Mouse (Mus musculus) heart, postnatal 0 days (tissue): Measurements from ENCODE around the gene Troap. TPM values are rescaled to one million over a fixed set of nuclear protein-coding genes. Genes with fewer than 3 reads are reported as not detected.

ENCODE experiments used
- ATAC-seq: fragments of 200-750 bp; cut with Nextera tagmentation; 2 replicates; pipeline ENCODE4 v1.8.0; 2017; ENCODE audit warnings: low read depth, moderate number of reproducible peaks, moderate library complexity; ENCODE audit not compliant: insufficient read depth
- DNase-seq: peaks from one replicate; pipeline ENCODE4 v3.0.0-alpha.2; 2016; ENCODE audit warnings: low spot score
- H3K27ac ChIP-seq: fragments of 300-500 bp; sonication (generic); 2 replicates; pipeline ENCODE4 v1.5.1; 2014; ENCODE audit warnings: low read depth, mild to moderate bottlenecking
- H3K27me3 ChIP-seq: fragments of 300-500 bp; sonication (generic); 2 replicates; pipeline ENCODE4 v1.6.1; 2014; ENCODE audit warnings: low read length, mixed read lengths; ENCODE audit not compliant: control insufficient read depth, insufficient read depth
- H3K36me3 ChIP-seq: fragments of 300-500 bp; sonication (generic); replicated peaks from 2 replicates; pipeline ENCODE4 v1.6.1; 2014; ENCODE audit warnings: low read length, mixed read lengths; ENCODE audit not compliant: control insufficient read depth, insufficient read depth
- H3K4me1 ChIP-seq: fragments of 300-500 bp; sonication (generic); 2 replicates; pipeline ENCODE4 v1.6.1; 2014; ENCODE audit warnings: antibody characterized with exemption; ENCODE audit not compliant: control insufficient read depth, insufficient read depth
- H3K4me2 ChIP-seq: fragments of 300-500 bp; sonication (generic); 2 replicates; pipeline ENCODE4 v1.6.1; 2014; ENCODE audit warnings: low read depth, mild to moderate bottlenecking, low read length, moderate library complexity
- H3K4me3 ChIP-seq: fragments of 300-500 bp; sonication (generic); 2 replicates; pipeline ENCODE4 v1.5.1; 2014; ENCODE audit warnings: low read depth, low read length
- H3K9ac ChIP-seq: fragments of 300-500 bp; sonication (generic); replicated peaks from 2 replicates; pipeline ENCODE4 v1.6.1; 2014; ENCODE audit warnings: low read depth, low read length, mixed read lengths
- H3K9me3 ChIP-seq: fragments of 300-500 bp; sonication (generic); replicated peaks from 2 replicates; pipeline ENCODE4 v1.6.1; 2016; ENCODE audit warnings: low read length; ENCODE audit not compliant: control insufficient read depth
- CTCF ChIP-seq: IDR thresholded peaks from 2 replicates; pipeline ENCODE4 v1.5.1; 2016; ENCODE audit warnings: antibody characterized with exemption, control low read depth, low read depth
- EP300 ChIP-seq: IDR thresholded peaks from 2 replicates; pipeline ENCODE4 v1.6.1; 2016; ENCODE audit warnings: antibody characterized with exemption, low read depth
- WGBS: fragments of 180-500 bp; shearing (Covaris S2); extraction: QIAGEN DNeasy Blood & Tissue Kit; methylation state at CpG from one replicate; pipeline ENCODE4 v1.1.7; 2014; 5-methylcytosine and 5-hydroxymethylcytosine counted together
- polyA plus RNA-seq: library from polyadenylated mRNA; unstranded; fragments of >200 nt; fragmentation: Nextera tagmentation; extraction: Ambion mirVana; gene quantifications from 2 replicates; pipeline ENCODE4 v1.2.1, GENCODE M21; 2015
- total RNA-seq: library from RNA; depleted of rRNA; stranded (reverse); fragments of >200 nt; gene quantifications from 2 replicates; pipeline ENCODE4 v1.2.3, GENCODE M21; 2014; ENCODE audit warnings: low replicate concordance; rRNA removed

The Troap gene
- total RNA-seq (16.2 and 19.1 TPM in 2 replicates), polyA plus RNA-seq (7.0 and 8.1 TPM in 2 replicates)

DNA sequence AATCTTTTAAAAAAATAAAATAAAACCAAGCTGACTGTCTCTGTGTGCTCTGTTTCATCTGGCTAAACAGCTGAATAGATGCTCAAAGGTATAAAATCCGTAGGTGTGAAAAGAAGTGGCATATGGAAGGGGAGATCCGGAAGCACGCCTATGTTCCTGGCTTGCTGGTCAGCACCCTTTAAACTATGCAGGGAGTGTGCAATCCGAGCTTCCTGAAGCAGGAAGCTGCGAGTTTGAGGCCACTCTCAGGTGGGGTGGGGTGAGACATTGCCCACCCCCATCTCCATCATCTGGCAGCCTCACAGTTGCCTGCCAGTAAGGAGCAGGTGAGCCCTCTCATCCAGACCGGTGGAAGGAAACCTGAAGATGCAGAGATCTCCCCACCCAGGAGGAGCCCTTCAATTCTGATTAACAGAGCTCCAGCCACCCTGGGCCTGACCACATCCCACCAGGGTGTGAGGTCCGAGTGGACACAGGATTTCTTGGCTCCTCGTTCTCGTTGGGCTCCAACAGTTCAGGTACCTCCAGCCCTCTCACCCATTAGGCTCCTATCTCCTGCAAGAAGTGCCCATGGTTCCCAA lies at the start of gene Troap:
Troap (plus strand) TSS at position 557 of the 581 bp plus-strand sequence.
- ATAC-seq (no peak), DNase-seq (no peak)
- Histone ChIP-seq H3K4me3 (peak within 1 kb of the TSS; percentile 64), H3K4me1 (peaks cover 16% of the 10 kb centered on the region), H3K36me3 (peaks cover 4% of the 10 kb centered on the region; the same call in 1 of the 2 replicates), H3K27ac (peak within 1 kb of the TSS; percentile 96), H3K9me3 (no peaks in the 10 kb centered on the region), H3K9ac (peak within 1 kb of the TSS; percentile 76), H3K4me2 (peak within 1 kb of the TSS; percentile 90), H3K27me3 (no peaks in the 10 kb centered on the region)
- WGBS: 17% methylated on average over 9 of the region's 9 CpGs
- TF ChIP-seq CTCF: no peak
- no peak for TF ChIP-seq EP300

DNA sequence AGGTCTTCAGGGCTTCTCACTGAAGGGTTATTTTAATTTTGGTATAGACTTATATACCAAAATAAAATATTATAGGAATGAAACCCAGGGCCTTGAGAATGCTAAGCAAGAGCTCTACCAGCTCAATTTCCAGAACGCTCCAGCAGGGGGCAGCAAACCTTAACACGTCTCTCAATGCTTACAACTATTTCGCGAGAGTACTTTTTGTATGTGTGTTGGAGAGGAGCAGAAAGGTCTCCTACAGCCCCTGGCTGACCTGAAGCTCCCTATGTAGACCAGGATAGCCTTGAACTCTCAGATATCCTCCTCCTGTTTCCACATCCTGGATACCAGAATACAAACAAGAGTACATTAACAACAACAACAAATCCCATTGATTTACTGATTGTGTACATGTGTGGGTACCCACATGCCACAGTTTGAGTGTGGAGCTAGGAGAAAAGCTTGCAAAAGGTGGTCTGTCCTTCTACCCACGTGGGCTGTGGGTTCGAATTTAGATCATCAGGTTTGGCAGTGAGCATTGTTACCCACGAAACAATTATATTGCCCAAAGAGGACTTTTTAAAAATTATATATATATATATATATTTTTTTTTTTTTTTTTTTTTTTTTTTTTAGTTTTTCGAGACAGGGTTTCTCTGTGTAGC lies 49.6 kb upstream of the Troap start:
- H3K9me3 ChIP-seq: no peaks in the 10 kb centered on the region
- H3K27ac ChIP-seq: no peak overlapping the region
- ATAC-seq (no peak), DNase-seq (peak; percentile 54)
- 0 out of 2 replicates have a peak, but pooled peaks cover 6% of the 10 kb centered on the region for H3K4me1 ChIP-seq
- H3K36me3 ChIP-seq: no peaks in the 10 kb centered on the region
- 20% methylated on average over 7 of the region's 8 CpGs for WGBS
- no peak overlapping the region for H3K4me2 ChIP-seq
- TF ChIP-seq CTCF (peak; percentile 70), EP300 (no peak)
- H3K4me3 ChIP-seq: no peak overlapping the region
- H3K27me3 ChIP-seq: no peaks in the 10 kb centered on the region
- H3K9ac ChIP-seq: no peak overlapping the region

DNA sequence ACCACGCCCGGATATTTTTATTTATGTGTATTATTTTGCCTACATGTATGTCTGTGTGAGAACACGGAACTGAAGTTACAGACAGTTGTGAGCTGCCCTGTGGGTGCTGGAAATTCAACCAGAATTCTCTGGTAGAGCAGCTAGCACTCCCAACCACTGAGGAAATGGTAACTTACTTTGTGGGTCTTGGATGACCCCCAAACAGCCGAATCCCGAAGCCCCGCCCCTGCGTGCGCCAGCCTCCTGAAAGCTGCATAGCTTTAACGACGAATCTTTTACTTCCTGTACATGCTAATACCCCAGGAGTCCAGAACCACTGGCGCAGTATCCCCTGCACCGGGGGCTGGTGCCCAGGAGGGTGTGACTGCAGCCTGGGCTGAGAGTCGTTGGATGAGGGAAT lies 49.0 kb upstream of the Troap start:
- Histone ChIP-seq H3K9me3 (no peaks in the 10 kb centered on the region), H3K4me2 (no peak overlapping the region), H3K27ac (no peak overlapping the region), H3K4me3 (no peak overlapping the region), H3K36me3 (no peaks in the 10 kb centered on the region), H3K27me3 (no peaks in the 10 kb centered on the region), H3K9ac (no peak overlapping the region), H3K4me1 (0 out of 2 replicates have a peak, but pooled peaks cover 6% of the 10 kb centered on the region)
- TF ChIP-seq EP300: no peak
- TF ChIP-seq CTCF: no peak
- no peak for ATAC-seq
- DNase-seq: no peak
- WGBS: 65% methylated on average over 13 of the region's 13 CpGs

DNA sequence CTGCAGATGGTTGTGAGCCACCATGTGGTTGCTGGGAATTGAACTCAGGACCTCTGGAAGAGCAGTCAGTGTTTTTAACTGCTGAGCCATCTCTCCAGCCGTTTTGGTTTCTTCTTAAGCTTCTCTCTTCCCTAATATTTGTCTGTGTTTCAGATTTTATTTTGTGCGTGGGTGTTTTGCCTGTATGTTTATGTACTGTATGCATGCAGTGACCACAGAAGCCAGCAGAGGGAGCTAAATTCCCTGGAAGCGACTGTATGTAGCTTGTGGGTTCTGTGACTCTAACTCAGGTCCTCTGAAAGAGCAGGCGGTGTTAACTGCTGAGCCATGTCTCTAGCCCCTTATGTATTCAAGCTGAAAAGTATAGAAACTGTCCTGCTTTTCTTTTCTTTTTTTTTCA lies 48.1 kb upstream of the Troap start:
- Histone ChIP-seq H3K27ac (no peak overlapping the region), H3K27me3 (no peaks in the 10 kb centered on the region), H3K4me2 (no peak overlapping the region), H3K36me3 (no peaks in the 10 kb centered on the region), H3K4me1 (peaks cover 6% of the 10 kb centered on the region; the same call in 1 of the 2 replicates), H3K4me3 (no peak overlapping the region), H3K9ac (no peak overlapping the region), H3K9me3 (no peaks in the 10 kb centered on the region)
- DNase-seq: no peak
- TF ChIP-seq EP300 (no peak), CTCF (peak; percentile 46)
- WGBS: 55% methylated on average over 4 of the region's 4 CpGs
- no peak for ATAC-seq

DNA sequence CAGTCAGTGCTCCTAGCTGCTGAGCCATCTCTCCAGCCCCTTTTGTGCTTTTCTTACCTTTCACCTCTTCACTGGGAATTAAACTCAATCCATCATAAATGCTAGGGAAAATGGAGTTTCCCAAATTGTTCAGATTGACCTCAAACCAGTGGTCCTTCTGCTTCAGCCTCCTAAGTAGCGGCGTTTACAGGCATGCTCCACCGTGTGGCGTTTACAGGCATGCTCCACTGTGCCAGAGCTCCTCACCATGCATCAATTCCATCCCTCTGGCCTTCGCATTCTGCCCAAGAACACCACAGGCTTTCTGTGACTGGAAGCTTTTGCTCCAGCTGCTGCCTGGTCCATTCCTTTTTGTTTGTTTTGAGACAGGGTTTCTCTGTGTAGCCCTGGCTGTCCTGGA lies 47.3 kb upstream of the Troap start:
- H3K9me3 ChIP-seq: no peaks in the 10 kb centered on the region
- no peak for DNase-seq
- no peaks in the 10 kb centered on the region for H3K27me3 ChIP-seq
- H3K36me3 ChIP-seq: no peaks in the 10 kb centered on the region
- H3K27ac ChIP-seq: no peak overlapping the region
- ATAC-seq: no peak
- H3K4me2 ChIP-seq: no peak overlapping the region
- TF ChIP-seq EP300 (no peak), CTCF (no peak)
- H3K4me3 ChIP-seq: no peak overlapping the region
- 70% methylated on average over 5 of the region's 5 CpGs for WGBS
- H3K9ac ChIP-seq: no peak overlapping the region
- H3K4me1 ChIP-seq: peaks cover 13% of the 10 kb centered on the region; the same call in 1 of the 2 replicates
